Mouse (Mus musculus): ENCODE results near the gene Lbr. TPM values are rescaled to one million over a fixed set of nuclear protein-coding genes. Genes with fewer than 3 reads are reported as not detected.

Lbr gene
- polyA plus RNA-seq, 1 experiment from 2014 or later: 130 TPM

DNA sequence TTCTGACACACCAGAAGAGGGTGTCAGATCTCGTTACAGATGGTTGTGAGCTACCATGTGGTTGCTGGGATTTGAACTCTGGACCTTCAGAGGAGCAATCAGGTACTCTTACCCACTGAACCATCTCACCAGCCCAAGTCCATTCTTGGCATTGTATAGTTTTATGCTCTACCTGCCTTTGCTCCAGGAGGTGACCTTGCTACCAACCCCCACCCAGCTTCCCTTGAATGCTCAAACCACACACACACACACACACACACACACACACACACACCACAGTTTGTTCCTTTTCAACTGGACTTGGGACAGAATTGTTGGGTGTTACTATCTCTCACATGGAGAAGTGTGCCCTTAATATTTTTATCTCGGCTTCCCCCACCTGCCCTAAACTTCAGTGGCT is 13.5 kb upstream of the Lbr start:
- Histone ChIP-seq H3K9me3 (ENCODE audit: control insufficient read depth, low read length) (no peaks in the 10 kb centered on the region; the same call in 1 of the 2 replicates), H3K4me3 (ENCODE audit: low read length) (no peak overlapping the region), H3K27ac (ENCODE audit: low read length) (no peak overlapping the region), H3K9ac (ENCODE audit: low read depth, low read length) (no peak overlapping the region), H3K4me2 (ENCODE audit: low read depth, low read length) (no peak overlapping the region), H3K27me3 (replicated peaks; ENCODE audit: control insufficient read depth, insufficient read depth, low read length) (no peaks in the 10 kb centered on the region), H3K4me1 (ENCODE audit: control insufficient read depth, insufficient read depth, low read length) (peaks cover 13% of the 10 kb centered on the region), H3K36me3 (ENCODE audit: control insufficient read depth, insufficient read depth, low read length) (no peaks in the 10 kb centered on the region)
- no peak for ATAC-seq
- 77% methylated on average over 2 of the region's 2 CpGs for WGBS

DNA sequence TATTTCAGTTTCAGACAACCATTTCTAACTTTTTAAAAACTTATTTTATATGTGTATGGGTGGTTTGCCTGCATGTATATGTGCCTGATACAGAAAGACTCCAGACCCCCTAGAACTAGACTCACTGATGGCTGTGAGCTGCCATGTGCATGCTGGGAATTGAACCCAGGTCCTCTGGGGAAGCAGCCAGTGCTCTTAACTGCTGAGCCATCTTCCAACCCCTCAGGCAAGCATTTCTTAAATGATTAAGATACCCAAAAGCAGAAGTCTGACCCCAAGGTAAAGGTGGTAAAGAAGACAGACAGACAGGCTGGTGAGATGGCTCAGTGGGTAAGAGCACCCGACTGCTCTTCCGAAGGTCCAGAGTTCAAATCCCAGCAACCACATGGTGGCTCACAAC is 12.0 kb upstream of the Lbr start:
- no peak overlapping the region for H3K4me2 ChIP-seq (ENCODE audit: low read depth, low read length)
- no peak for ATAC-seq
- no peak overlapping the region for H3K4me3 ChIP-seq (ENCODE audit: low read length)
- H3K27ac ChIP-seq (ENCODE audit: low read length): no peak overlapping the region
- no peaks in the 10 kb centered on the region for H3K36me3 ChIP-seq (ENCODE audit: control insufficient read depth, insufficient read depth, low read length)
- H3K4me1 ChIP-seq (ENCODE audit: control insufficient read depth, insufficient read depth, low read length): peaks cover 7% of the 10 kb centered on the region
- H3K9ac ChIP-seq (ENCODE audit: low read depth, low read length): no peak overlapping the region
- WGBS: 85% methylated on average over 2 of the region's 2 CpGs
- H3K27me3 ChIP-seq (replicated peaks; ENCODE audit: control insufficient read depth, insufficient read depth, low read length): no peaks in the 10 kb centered on the region
- H3K9me3 ChIP-seq (ENCODE audit: control insufficient read depth, low read length): no peaks in the 10 kb centered on the region; the same call in 1 of the 2 replicates

DNA sequence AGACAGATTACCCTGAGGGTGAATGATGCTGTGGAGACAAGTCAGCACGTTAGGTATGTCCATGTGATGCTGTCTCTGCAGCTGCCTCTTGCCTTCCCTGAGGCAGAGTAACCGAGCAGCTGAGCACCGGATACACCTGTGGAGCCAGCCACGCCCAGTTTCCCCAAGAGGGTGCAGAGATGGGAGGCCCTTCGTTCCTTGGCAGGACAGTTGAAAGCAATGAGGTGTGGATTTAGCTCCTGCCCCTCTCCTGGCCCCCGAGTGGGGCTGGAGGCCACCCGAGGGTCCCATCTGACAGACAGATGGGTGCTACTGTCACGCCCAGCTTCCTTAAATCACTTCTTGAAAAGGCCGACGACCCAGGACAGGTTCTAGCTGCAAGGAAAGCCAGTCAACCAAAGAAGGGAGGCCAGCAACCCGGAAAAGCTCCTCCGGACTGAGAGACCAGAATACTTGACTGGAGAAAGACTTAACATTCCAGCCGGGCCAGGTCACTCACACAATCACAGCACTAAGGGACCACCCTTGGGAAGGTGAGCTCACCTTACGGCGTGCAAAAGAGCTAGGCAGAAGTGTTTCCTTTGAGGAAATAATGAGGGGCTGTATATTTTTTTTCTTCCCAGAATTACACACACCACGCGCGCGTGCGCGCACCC is 10.4 kb upstream of the Lbr start:
- Histone ChIP-seq H3K4me3 (ENCODE audit: low read length) (peak overlapping the region; percentile 28), H3K27me3 (replicated peaks; ENCODE audit: control insufficient read depth, insufficient read depth, low read length) (no peaks in the 10 kb centered on the region), H3K4me1 (ENCODE audit: control insufficient read depth, insufficient read depth, low read length) (peaks cover 7% of the 10 kb centered on the region), H3K9me3 (ENCODE audit: control insufficient read depth, low read length) (no peaks in the 10 kb centered on the region; the same call in 1 of the 2 replicates), H3K36me3 (ENCODE audit: control insufficient read depth, insufficient read depth, low read length) (no peaks in the 10 kb centered on the region), H3K9ac (ENCODE audit: low read depth, low read length) (peak overlapping the region; percentile 46), H3K27ac (ENCODE audit: low read length) (peak overlapping the region; percentile 73), H3K4me2 (ENCODE audit: low read depth, low read length) (peak overlapping the region; percentile 53)
- peak; percentile 93 for ATAC-seq
- 12% methylated on average over 21 of the region's 21 CpGs for WGBS

DNA sequence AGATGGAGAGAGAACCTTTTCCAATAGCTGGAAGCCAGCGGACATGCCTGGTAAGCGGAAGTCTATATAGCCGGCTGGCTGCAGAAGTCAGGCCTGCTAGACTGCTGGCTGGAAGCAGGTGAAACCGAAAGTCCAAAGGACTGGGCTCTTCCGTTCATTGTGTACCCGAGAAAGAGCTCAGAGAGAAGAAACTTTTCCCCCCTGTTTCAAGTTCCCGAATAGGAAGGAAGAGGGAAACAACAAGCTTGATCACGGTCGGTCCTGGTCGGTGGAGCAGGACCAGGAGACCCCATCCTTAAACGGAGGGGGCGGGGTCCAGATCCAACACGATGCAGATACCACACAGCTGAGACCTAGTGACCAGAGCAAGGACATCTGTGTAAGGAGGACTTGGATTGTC is 9.6 kb upstream of the Lbr start:
- WGBS: 46% methylated on average over 13 of the region's 13 CpGs

DNA sequence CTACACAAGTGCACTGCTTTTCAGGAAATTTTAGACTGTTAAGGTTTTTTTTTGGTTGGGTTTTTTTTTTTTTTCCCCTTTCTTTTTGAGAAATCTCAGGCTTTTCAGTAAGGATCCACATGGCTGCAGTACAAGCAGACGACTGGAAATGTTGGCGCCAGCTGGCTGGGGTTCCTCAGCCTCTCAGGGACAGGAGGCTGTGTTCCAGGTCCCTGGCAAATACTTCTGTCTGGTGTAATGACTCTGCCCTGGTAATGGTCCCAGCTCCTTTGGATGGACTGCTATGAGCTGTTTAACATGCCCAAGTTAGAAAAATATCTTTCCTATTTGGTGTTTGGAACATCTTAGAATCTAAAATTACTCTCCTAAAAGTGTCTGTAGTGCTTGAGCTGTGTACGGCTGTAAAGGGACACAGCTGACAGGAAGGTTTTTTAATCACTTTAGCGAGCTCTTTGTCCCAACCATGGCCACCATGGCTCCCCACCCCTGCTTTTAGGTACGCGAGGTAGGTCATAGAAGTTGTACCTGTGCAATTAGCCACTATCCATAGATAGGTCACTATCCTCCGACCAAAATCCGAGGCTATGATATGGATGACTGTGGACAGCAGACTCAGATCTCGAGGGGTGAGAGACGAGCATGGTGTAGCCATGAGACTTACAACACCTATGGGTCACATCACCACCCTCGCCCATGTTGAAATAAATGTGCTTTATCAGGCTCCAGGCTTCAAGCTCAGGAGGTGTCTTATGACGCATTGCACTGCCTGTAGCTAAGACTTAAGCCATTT is 8.9 kb upstream of the Lbr start:
- peaks cover 7% of the 10 kb centered on the region for H3K4me1 ChIP-seq (ENCODE audit: control insufficient read depth, insufficient read depth, low read length)
- no peaks in the 10 kb centered on the region for H3K9me3 ChIP-seq (ENCODE audit: control insufficient read depth, low read length)
- H3K36me3 ChIP-seq (ENCODE audit: control insufficient read depth, insufficient read depth, low read length): no peaks in the 10 kb centered on the region
- no peak overlapping the region for H3K4me3 ChIP-seq (ENCODE audit: low read length)
- H3K4me2 ChIP-seq (ENCODE audit: low read depth, low read length): no peak overlapping the region
- H3K27me3 ChIP-seq (replicated peaks; ENCODE audit: control insufficient read depth, insufficient read depth, low read length): no peaks in the 10 kb centered on the region
- H3K27ac ChIP-seq (ENCODE audit: low read length): peak overlapping the region; percentile 73; the same call in 1 of the 2 replicates
- no peak overlapping the region for H3K9ac ChIP-seq (ENCODE audit: low read depth, low read length)
- WGBS: 86% methylated on average over 12 of the region's 12 CpGs
- ATAC-seq: no peak

More for the DNA sequence above, 9.6 kb upstream of the Lbr start:
- Histone ChIP-seq H3K36me3 (ENCODE audit: control insufficient read depth, insufficient read depth, low read length) (no peaks in the 10 kb centered on the region), H3K9ac (ENCODE audit: low read depth, low read length) (0 out of 2 replicates have a peak overlapping the region, but pooled peaks have one; percentile 27), H3K27ac (ENCODE audit: low read length) (peak overlapping the region; percentile 73), H3K9me3 (ENCODE audit: control insufficient read depth, low read length) (no peaks in the 10 kb centered on the region; the same call in 1 of the 2 replicates), H3K27me3 (replicated peaks; ENCODE audit: control insufficient read depth, insufficient read depth, low read length) (no peaks in the 10 kb centered on the region), H3K4me3 (ENCODE audit: low read length) (peak overlapping the region; percentile 28), H3K4me2 (ENCODE audit: low read depth, low read length) (peak overlapping the region; percentile 53), H3K4me1 (ENCODE audit: control insufficient read depth, insufficient read depth, low read length) (peaks cover 7% of the 10 kb centered on the region)
- peak; percentile 69 for ATAC-seq

DNA sequence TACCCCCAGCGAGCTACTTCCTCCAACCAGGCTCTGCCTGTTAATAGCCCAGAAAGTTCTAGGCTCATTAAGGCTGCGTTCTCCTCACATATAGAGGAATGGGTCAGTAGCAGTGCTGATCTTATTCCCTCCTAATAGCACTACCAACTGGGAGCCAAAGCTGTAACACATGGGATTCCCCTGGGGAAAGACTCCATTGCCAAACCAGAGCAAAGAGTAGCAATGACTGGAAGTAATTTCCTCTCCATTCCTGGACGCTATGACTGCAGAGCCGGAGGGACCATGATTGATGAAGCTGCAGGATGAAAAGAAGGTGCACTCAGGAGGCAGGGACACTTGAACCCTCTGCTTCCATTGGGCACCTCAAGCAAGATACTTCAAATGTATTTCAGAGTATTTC is 7.6 kb upstream of the Lbr start:
- no peak for ATAC-seq
- 65% methylated on average over 4 of the region's 4 CpGs for WGBS
- Histone ChIP-seq H3K4me2 (ENCODE audit: low read depth, low read length) (no peak overlapping the region), H3K4me1 (ENCODE audit: control insufficient read depth, insufficient read depth, low read length) (peaks cover 7% of the 10 kb centered on the region), H3K27ac (ENCODE audit: low read length) (no peak overlapping the region), H3K27me3 (replicated peaks; ENCODE audit: control insufficient read depth, insufficient read depth, low read length) (no peaks in the 10 kb centered on the region), H3K9me3 (ENCODE audit: control insufficient read depth, low read length) (no peaks in the 10 kb centered on the region), H3K36me3 (ENCODE audit: control insufficient read depth, insufficient read depth, low read length) (no peaks in the 10 kb centered on the region), H3K9ac (ENCODE audit: low read depth, low read length) (no peak overlapping the region), H3K4me3 (ENCODE audit: low read length) (no peak overlapping the region)

DNA sequence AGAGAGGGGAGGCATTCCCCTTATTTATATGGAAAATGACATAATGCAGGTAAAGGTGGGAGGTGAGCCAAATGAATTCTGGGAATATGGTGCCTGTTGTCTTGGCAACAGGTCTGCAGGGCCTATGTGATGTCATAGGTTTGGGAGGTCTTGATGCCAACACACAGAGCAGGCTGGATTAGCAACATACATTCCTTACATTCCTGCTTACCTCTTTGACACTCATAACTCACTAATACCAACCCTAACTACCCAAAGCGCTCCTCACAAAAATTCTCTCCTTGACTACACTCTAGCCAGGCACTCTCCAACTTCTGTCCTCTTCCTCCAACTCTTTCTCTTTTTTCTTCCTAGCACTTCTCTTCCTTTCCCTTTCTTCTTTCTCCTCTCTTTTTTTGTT is 5.4 kb upstream of the Lbr start:
- Histone ChIP-seq H3K4me1 (ENCODE audit: control insufficient read depth, insufficient read depth, low read length) (peaks cover 9% of the 10 kb centered on the region), H3K4me2 (ENCODE audit: low read depth, low read length) (no peak overlapping the region), H3K36me3 (ENCODE audit: control insufficient read depth, insufficient read depth, low read length) (no peaks in the 10 kb centered on the region), H3K9ac (ENCODE audit: low read depth, low read length) (no peak overlapping the region), H3K27ac (ENCODE audit: low read length) (no peak overlapping the region), H3K9me3 (ENCODE audit: control insufficient read depth, low read length) (no peaks in the 10 kb centered on the region), H3K4me3 (ENCODE audit: low read length) (no peak overlapping the region), H3K27me3 (replicated peaks; ENCODE audit: control insufficient read depth, insufficient read depth, low read length) (no peaks in the 10 kb centered on the region)
- ATAC-seq: no peak
- 79% methylated on average over 1 of the region's 1 CpGs for WGBS

DNA sequence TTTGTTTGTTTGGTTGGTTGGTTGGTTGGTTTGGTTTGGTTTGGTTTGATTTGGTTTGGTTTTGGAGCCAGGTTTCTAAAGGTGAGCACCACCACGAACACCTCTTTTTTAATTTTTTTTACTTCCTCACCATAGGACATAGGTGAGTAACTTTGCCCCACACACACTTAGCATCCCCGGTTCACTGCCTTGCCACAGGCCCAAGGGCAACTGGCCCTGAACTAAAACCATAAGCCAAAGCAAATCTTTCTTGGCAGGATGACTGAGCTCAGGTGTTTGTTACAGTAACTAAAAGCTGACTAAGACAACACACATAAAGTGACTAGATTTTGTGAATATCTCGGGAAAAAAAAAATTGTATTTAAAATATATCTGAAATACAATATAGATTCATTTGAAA is 4.5 kb upstream of the Lbr start:
- Histone ChIP-seq H3K27me3 (replicated peaks; ENCODE audit: control insufficient read depth, insufficient read depth, low read length) (no peaks in the 10 kb centered on the region), H3K4me1 (ENCODE audit: control insufficient read depth, insufficient read depth, low read length) (peaks cover 6% of the 10 kb centered on the region; the same call in 1 of the 2 replicates), H3K9me3 (ENCODE audit: control insufficient read depth, low read length) (no peaks in the 10 kb centered on the region), H3K36me3 (ENCODE audit: control insufficient read depth, insufficient read depth, low read length) (no peaks in the 10 kb centered on the region), H3K4me3 (ENCODE audit: low read length) (no peak overlapping the region), H3K9ac (ENCODE audit: low read depth, low read length) (no peak overlapping the region), H3K4me2 (ENCODE audit: low read depth, low read length) (no peak overlapping the region), H3K27ac (ENCODE audit: low read length) (no peak overlapping the region)
- ATAC-seq: no peak
- 93% methylated on average over 3 of the region's 3 CpGs for WGBS

DNA sequence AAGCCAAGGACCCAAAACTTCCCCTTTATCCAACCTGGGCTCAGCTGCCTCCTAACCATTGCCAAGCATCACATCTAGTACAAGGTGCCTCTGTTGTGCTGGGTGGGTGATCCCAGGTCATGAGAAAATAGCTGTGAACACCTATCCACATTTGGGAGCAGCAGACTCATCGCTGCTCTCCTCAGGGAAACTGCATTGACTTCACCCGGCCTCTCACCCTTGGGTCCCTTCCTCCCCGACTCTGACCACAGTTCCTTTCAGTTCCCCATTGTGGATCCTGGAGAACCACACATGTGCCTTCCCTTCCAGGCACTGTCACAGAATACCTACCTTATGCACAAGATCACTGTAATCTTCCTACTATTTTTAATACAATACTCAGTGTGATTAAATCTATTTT is 2.9 kb upstream of the Lbr start:
- 87% methylated on average over 3 of the region's 3 CpGs for WGBS
- ATAC-seq: no peak

More for the DNA sequence above, 2.9 kb upstream of the Lbr start:
- Histone ChIP-seq H3K4me2 (ENCODE audit: low read depth, low read length) (no peak overlapping the region), H3K27ac (ENCODE audit: low read length) (no peak overlapping the region), H3K9me3 (ENCODE audit: control insufficient read depth, low read length) (no peaks in the 10 kb centered on the region), H3K4me1 (ENCODE audit: control insufficient read depth, insufficient read depth, low read length) (peaks cover 8% of the 10 kb centered on the region; the same call in 1 of the 2 replicates), H3K27me3 (replicated peaks; ENCODE audit: control insufficient read depth, insufficient read depth, low read length) (no peaks in the 10 kb centered on the region), H3K36me3 (ENCODE audit: control insufficient read depth, insufficient read depth, low read length) (no peaks in the 10 kb centered on the region), H3K4me3 (ENCODE audit: low read length) (no peak overlapping the region), H3K9ac (ENCODE audit: low read depth, low read length) (no peak overlapping the region)

All from intestine, embryonic 16.5 days (tissue).